Mouse (Mus musculus) hindbrain, postnatal 0 days (tissue): Measurements from ENCODE around the gene Pik3r1. TPM values are rescaled to one million over a fixed set of nuclear protein-coding genes. Genes with fewer than 3 reads are reported as not detected.

Experiments used
- ATAC-seq: fragments of 200-750 bp; cut with Nextera tagmentation; 2 replicates; pipeline ENCODE4 v1.8.0; 2017; ENCODE audit warnings: mild to moderate bottlenecking, moderate TSS enrichment, moderate library complexity
- DNase-seq: peaks from one replicate; pipeline ENCODE4 v3.0.0-alpha.2; 2015; ENCODE audit warnings: low spot score
- H3K27ac ChIP-seq: fragments of 300-500 bp; sonication (generic); 2 replicates; pipeline ENCODE4 v1.5.1; 2014; ENCODE audit warnings: mild to moderate bottlenecking
- H3K27me3 ChIP-seq: fragments of 300-500 bp; sonication (generic); 2 replicates; pipeline ENCODE4 v1.6.1; 2014; ENCODE audit warnings: low read length, mixed read lengths; ENCODE audit not compliant: insufficient read depth
- H3K36me3 ChIP-seq: fragments of 300-500 bp; sonication (generic); 2 replicates; pipeline ENCODE4 v1.6.1; 2014; ENCODE audit warnings: low read length, mixed read lengths; ENCODE audit not compliant: insufficient read depth
- H3K4me1 ChIP-seq: fragments of 300-500 bp; sonication (generic); 2 replicates; pipeline ENCODE4 v1.6.1; 2014; ENCODE audit warnings: antibody characterized with exemption, low read length, mixed read lengths; ENCODE audit not compliant: insufficient read depth
- H3K4me2 ChIP-seq: fragments of 300-500 bp; sonication (generic); 2 replicates; pipeline ENCODE4 v1.6.1; 2014; ENCODE audit warnings: low read depth, mild to moderate bottlenecking, low read length, moderate library complexity, mixed read lengths
- H3K4me3 ChIP-seq: fragments of 300-500 bp; sonication (generic); 2 replicates; pipeline ENCODE4 v1.5.1; 2014; ENCODE audit warnings: low read length
- H3K9ac ChIP-seq: fragments of 300-500 bp; sonication (generic); replicated peaks from 2 replicates; pipeline ENCODE4 v1.6.1; 2014; ENCODE audit warnings: mild to moderate bottlenecking, low read length, moderate library complexity, mixed read lengths
- H3K9me3 ChIP-seq: fragments of 300-500 bp; sonication (generic); 2 replicates; pipeline ENCODE4 v1.6.1; 2016; ENCODE audit warnings: low read length, mixed read lengths
- CTCF ChIP-seq: IDR thresholded peaks from 2 replicates; pipeline ENCODE4 v1.5.1; 2016; ENCODE audit warnings: antibody characterized with exemption, control low read depth, low read depth
- WGBS: fragments of 180-500 bp; shearing (Covaris S2); extraction: QIAGEN DNeasy Blood & Tissue Kit; methylation state at CpG from one replicate; pipeline ENCODE4 v1.1.7; 2014; 5-methylcytosine and 5-hydroxymethylcytosine counted together
- polyA plus RNA-seq: library from polyadenylated mRNA; unstranded; fragments of >200 nt; fragmentation: Nextera tagmentation; extraction: Ambion mirVana; gene quantifications from 2 replicates; pipeline ENCODE4 v1.2.1, GENCODE M21; 2015
- total RNA-seq: library from RNA; depleted of rRNA; stranded (reverse); fragments of >200 nt; gene quantifications from 2 replicates; pipeline ENCODE4 v1.2.3, GENCODE M21; 2014

Pik3r1 gene
- total and polyA plus RNA-seq, 2 experiments from 2014 or later, result 58.1 to 95.6 TPM

DNA sequence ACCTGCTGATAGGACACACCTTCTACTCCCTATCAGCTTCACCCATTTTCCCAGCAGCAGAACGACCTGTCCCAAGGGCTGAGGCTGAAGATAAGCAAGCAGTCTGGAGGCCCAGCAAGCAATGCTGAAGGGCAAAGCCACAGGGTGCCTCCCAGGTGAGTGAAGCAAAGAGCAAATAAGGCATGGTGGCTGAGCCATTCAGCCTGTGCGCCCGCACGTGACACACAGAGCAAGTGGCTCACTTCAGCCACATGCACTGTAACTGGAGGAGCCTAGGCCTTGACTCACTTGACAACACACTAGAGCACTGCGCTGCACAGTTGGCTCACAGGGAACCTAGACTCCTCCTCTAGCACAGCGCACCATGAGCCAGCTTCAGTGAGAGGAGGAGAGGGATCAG lies 14.4 kb downstream of the Pik3r1 start:
- H3K9me3 ChIP-seq, result no peaks in the 10 kb centered on the region
- no peak overlapping the region for H3K4me2 ChIP-seq
- no peaks in the 10 kb centered on the region for H3K27me3 ChIP-seq
- 85% methylated on average over 6 of the region's 6 CpGs for WGBS
- no peak for DNase-seq
- TF ChIP-seq CTCF, result no peak
- H3K36me3 ChIP-seq, result 0 out of 2 replicates have a peak, but pooled peaks cover 5% of the 10 kb centered on the region
- no peak overlapping the region for H3K9ac ChIP-seq
- H3K4me3 ChIP-seq, result no peak overlapping the region
- ATAC-seq, result no peak
- peaks cover 9% of the 10 kb centered on the region for H3K4me1 ChIP-seq
- H3K27ac ChIP-seq, result no peak overlapping the region

GRCm38 (mm10) chr13:101751816-101752215 lies 16.2 kb downstream of the Pik3r1 start:
- Histone ChIP-seq H3K9ac (no peak overlapping the region), H3K9me3 (no peaks in the 10 kb centered on the region), H3K36me3 (0 out of 2 replicates have a peak, but pooled peaks cover 5% of the 10 kb centered on the region), H3K27me3 (no peaks in the 10 kb centered on the region), H3K27ac (no peak overlapping the region), H3K4me2 (no peak overlapping the region), H3K4me1 (peaks cover 9% of the 10 kb centered on the region), H3K4me3 (no peak overlapping the region)
- ATAC-seq, result no peak
- WGBS, result 61% methylated on average over 4 of the region's 4 CpGs
- no peak for TF ChIP-seq CTCF
- DNase-seq, result no peak

GRCm38 (mm10) chr13:101746012-101746595 lies 21.9 kb downstream of the Pik3r1 start:
- WGBS, result 79% methylated on average over 8 of the region's 8 CpGs

GRCm38 (mm10) chr13:101744943-101745342 lies 23.1 kb downstream of the Pik3r1 start:
- no peaks in the 10 kb centered on the region for H3K9me3 ChIP-seq
- no peak overlapping the region for H3K4me2 ChIP-seq
- H3K27me3 ChIP-seq, result no peaks in the 10 kb centered on the region
- TF ChIP-seq CTCF, result no peak
- no peak overlapping the region for H3K9ac ChIP-seq
- DNase-seq (no peak), ATAC-seq (no peak)
- H3K4me3 ChIP-seq, result no peak overlapping the region
- H3K4me1 ChIP-seq, result no peaks in the 10 kb centered on the region
- H3K27ac ChIP-seq, result no peak overlapping the region
- H3K36me3 ChIP-seq, result no peaks in the 10 kb centered on the region
- WGBS, result 77% methylated on average over 5 of the region's 5 CpGs

More at GRCm38 (mm10) chr13:101746012-101746595, 21.9 kb downstream of the Pik3r1 start:
- no peak overlapping the region for H3K27ac ChIP-seq
- no peaks in the 10 kb centered on the region for H3K9me3 ChIP-seq
- DNase-seq (no peak), ATAC-seq (no peak)
- H3K9ac ChIP-seq, result no peak overlapping the region
- no peak for TF ChIP-seq CTCF
- no peak overlapping the region for H3K4me3 ChIP-seq
- no peak overlapping the region for H3K4me2 ChIP-seq
- H3K36me3 ChIP-seq, result no peaks in the 10 kb centered on the region
- H3K27me3 ChIP-seq, result no peaks in the 10 kb centered on the region
- H3K4me1 ChIP-seq, result no peaks in the 10 kb centered on the region

DNA sequence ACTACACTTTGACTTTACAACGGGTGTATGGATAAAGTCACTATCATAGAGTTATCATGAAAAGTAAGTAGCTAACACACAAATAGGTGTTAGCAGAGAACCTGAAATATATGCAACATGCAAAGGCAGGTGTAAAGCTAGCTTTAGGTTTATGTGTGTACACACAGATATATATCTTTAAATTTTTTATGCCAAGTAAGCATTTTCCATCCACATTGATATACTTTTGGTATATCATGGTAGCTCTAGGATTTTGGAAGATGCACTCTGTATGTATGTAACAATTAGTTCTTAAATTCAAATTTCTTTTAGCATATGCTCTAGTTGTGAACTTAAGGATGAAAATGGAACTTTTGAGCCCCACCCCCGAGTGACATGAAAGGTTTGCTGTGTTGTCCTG lies 24.0 kb downstream of the Pik3r1 start:
- Histone ChIP-seq H3K9ac (no peak overlapping the region), H3K4me1 (no peaks in the 10 kb centered on the region), H3K4me3 (no peak overlapping the region), H3K27ac (no peak overlapping the region), H3K36me3 (no peaks in the 10 kb centered on the region), H3K4me2 (no peak overlapping the region), H3K9me3 (no peaks in the 10 kb centered on the region), H3K27me3 (no peaks in the 10 kb centered on the region)
- no peak for TF ChIP-seq CTCF
- WGBS, result 74% methylated on average over 2 of the region's 2 CpGs
- ATAC-seq (no peak), DNase-seq (no peak)

- ATAC-seq (no peak), DNase-seq (no peak)
- no peak for TF ChIP-seq CTCF
- H3K27me3 ChIP-seq, result no peaks in the 10 kb centered on the region
- H3K9me3 ChIP-seq, result no peaks in the 10 kb centered on the region
- no peak overlapping the region for H3K4me3 ChIP-seq
- H3K27ac ChIP-seq, result no peak overlapping the region
- H3K36me3 ChIP-seq, result no peaks in the 10 kb centered on the region
- H3K4me2 ChIP-seq, result no peak overlapping the region
- H3K9ac ChIP-seq, result no peak overlapping the region
- H3K4me1 ChIP-seq, result no peaks in the 10 kb centered on the region
- 68% methylated on average over 5 of the region's 8 CpGs for WGBS
Observed at GRCm38 (mm10) chr13:101743247-101743646, 24.8 kb downstream of the Pik3r1 start.

- H3K27ac ChIP-seq, result no peak overlapping the region
- H3K9ac ChIP-seq, result no peak overlapping the region
- TF ChIP-seq CTCF, result no peak
- H3K36me3 ChIP-seq, result no peaks in the 10 kb centered on the region
- H3K27me3 ChIP-seq, result no peaks in the 10 kb centered on the region
- H3K9me3 ChIP-seq, result no peaks in the 10 kb centered on the region
- ATAC-seq, result no peak
- H3K4me1 ChIP-seq, result no peaks in the 10 kb centered on the region
- 74% methylated on average over 6 of the region's 6 CpGs for WGBS
- H3K4me2 ChIP-seq, result no peak overlapping the region
- no peak overlapping the region for H3K4me3 ChIP-seq
- no peak for DNase-seq
Observed at GRCm38 (mm10) chr13:101742596-101742995, 25.4 kb downstream of the Pik3r1 start.
